Mouse (Mus musculus) midbrain, postnatal 0 days (tissue): ENCODE data around the gene Itpkb. TPM values are rescaled to one million over a fixed set of nuclear protein-coding genes. Genes with fewer than 3 reads are reported as not detected.

ENCODE experiments used
- ATAC-seq: fragments of 200-750 bp; cut with Nextera tagmentation; 2 replicates; pipeline ENCODE4 v1.8.0; 2017; ENCODE audit warnings: moderate number of reproducible peaks, mild to moderate bottlenecking, moderate TSS enrichment, moderate library complexity; ENCODE audit not compliant: low FRiP score
- DNase-seq: peaks from one replicate; pipeline ENCODE4 v3.0.0-alpha.2; 2015; ENCODE audit warnings: low spot score
- H3K27ac ChIP-seq: fragments of 300-500 bp; sonication (generic); 2 replicates; pipeline ENCODE4 v1.5.1; 2014; ENCODE audit warnings: low read depth, mild to moderate bottlenecking, low read length, mixed read lengths
- H3K27me3 ChIP-seq: fragments of 300-500 bp; sonication (generic); 2 replicates; pipeline ENCODE4 v1.6.1; 2014; ENCODE audit warnings: low read length, control low read depth, mixed read lengths; ENCODE audit not compliant: insufficient read depth
- H3K36me3 ChIP-seq: fragments of 300-500 bp; sonication (generic); 2 replicates; pipeline ENCODE4 v1.6.1; 2014; ENCODE audit warnings: low read length, control low read depth, mixed read lengths; ENCODE audit not compliant: insufficient read depth
- H3K4me1 ChIP-seq: fragments of 300-500 bp; sonication (generic); 2 replicates; pipeline ENCODE4 v1.6.1; 2014; ENCODE audit warnings: mild to moderate bottlenecking, control low read depth, antibody characterized with exemption, low read length, mixed read lengths; ENCODE audit not compliant: insufficient read depth
- H3K4me2 ChIP-seq: fragments of 300-500 bp; sonication (generic); 2 replicates; pipeline ENCODE4 v1.6.1; 2014; ENCODE audit warnings: low read depth, mild to moderate bottlenecking, low read length, mixed read lengths; ENCODE audit not compliant: poor library complexity, severe bottlenecking
- H3K4me3 ChIP-seq: fragments of 300-500 bp; sonication (generic); 2 replicates; pipeline ENCODE4 v1.5.1; 2014; ENCODE audit warnings: low read depth, mild to moderate bottlenecking, low read length, moderate library complexity
- H3K9ac ChIP-seq: fragments of 300-500 bp; sonication (generic); replicated peaks from 2 replicates; pipeline ENCODE4 v1.6.1; 2014; ENCODE audit warnings: mild to moderate bottlenecking, low read length, moderate library complexity, mixed read lengths; ENCODE audit not compliant: poor library complexity, severe bottlenecking
- H3K9me3 ChIP-seq: fragments of 300-500 bp; sonication (generic); 2 replicates; pipeline ENCODE4 v1.6.1; 2016; ENCODE audit warnings: low read length, control low read depth
- CTCF ChIP-seq: IDR thresholded peaks from 2 replicates; pipeline ENCODE4 v1.5.1; 2016; ENCODE audit warnings: antibody characterized with exemption, mild to moderate bottlenecking
- WGBS: fragments of 180-500 bp; shearing (Covaris S2); extraction: QIAGEN DNeasy Blood & Tissue Kit; methylation state at CpG from one replicate; pipeline ENCODE4 v1.1.7; 2014; 5-methylcytosine and 5-hydroxymethylcytosine counted together
- polyA plus RNA-seq: library from polyadenylated mRNA; unstranded; fragments of >200 nt; fragmentation: Nextera tagmentation; extraction: Ambion mirVana; gene quantifications from 2 replicates; pipeline ENCODE4 v1.2.1, GENCODE M21; 2015
- total RNA-seq: library from RNA; depleted of rRNA; stranded (reverse); fragments of >200 nt; gene quantifications from 2 replicates; pipeline ENCODE4 v1.2.3, GENCODE M21; 2014

The Itpkb gene
- total and polyA plus RNA-seq, 2 experiments from 2014 or later: 2.2 to 13.9 TPM

DNA sequence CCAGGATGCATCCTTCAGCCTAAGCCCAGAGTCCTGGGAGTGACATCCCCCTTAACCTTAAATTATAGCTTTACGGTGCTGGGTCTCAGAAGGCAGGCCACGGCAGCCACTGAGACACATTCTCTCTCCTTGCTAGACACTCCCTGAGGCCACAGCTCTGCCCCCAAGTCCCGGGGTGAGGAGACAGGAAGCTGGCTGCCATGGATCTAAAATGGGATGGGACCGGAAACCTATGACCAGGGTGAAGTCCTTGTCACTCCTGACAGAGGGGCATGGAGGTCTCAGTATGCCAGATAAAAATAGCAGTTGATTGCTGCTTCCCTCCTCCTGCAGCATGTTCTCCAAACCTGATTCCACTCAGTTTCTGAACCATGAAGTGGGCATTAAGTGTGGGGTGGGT is 23.8 kb downstream of the Itpkb start:
- H3K27me3 ChIP-seq: no peaks in the 10 kb centered on the region
- ATAC-seq: no peak
- no peaks in the 10 kb centered on the region for H3K9me3 ChIP-seq
- no peak overlapping the region for H3K4me2 ChIP-seq
- H3K4me3 ChIP-seq: no peak overlapping the region
- no peaks in the 10 kb centered on the region for H3K36me3 ChIP-seq
- TF ChIP-seq CTCF: no peak
- H3K4me1 ChIP-seq: no peaks in the 10 kb centered on the region
- H3K9ac ChIP-seq: no peak overlapping the region
- no peak for DNase-seq
- H3K27ac ChIP-seq: no peak overlapping the region
- 77% methylated on average over 4 of the region's 4 CpGs for WGBS

GRCm38 (mm10) chr1:180354976-180355730 is 24.9 kb downstream of the Itpkb start:
- Histone ChIP-seq H3K4me3 (no peak overlapping the region), H3K27ac (no peak overlapping the region), H3K4me1 (no peaks in the 10 kb centered on the region), H3K9me3 (no peaks in the 10 kb centered on the region), H3K27me3 (no peaks in the 10 kb centered on the region), H3K36me3 (no peaks in the 10 kb centered on the region), H3K9ac (no peak overlapping the region), H3K4me2 (no peak overlapping the region)
- no peak for ATAC-seq
- 95% methylated on average over 13 of the region's 13 CpGs for WGBS
- TF ChIP-seq CTCF: no peak
- no peak for DNase-seq

- TF ChIP-seq CTCF: no peak
- Histone ChIP-seq H3K27me3 (no peaks in the 10 kb centered on the region), H3K4me2 (no peak overlapping the region), H3K27ac (no peak overlapping the region), H3K4me3 (no peak overlapping the region), H3K9me3 (no peaks in the 10 kb centered on the region), H3K9ac (no peak overlapping the region), H3K36me3 (no peaks in the 10 kb centered on the region), H3K4me1 (no peaks in the 10 kb centered on the region)
- DNase-seq (no peak), ATAC-seq (no peak)
- WGBS: 89% methylated on average over 4 of the region's 4 CpGs
These were observed 25.9 kb downstream of the Itpkb start for GRCm38 (mm10) chr1:180356176-180356575.

DNA sequence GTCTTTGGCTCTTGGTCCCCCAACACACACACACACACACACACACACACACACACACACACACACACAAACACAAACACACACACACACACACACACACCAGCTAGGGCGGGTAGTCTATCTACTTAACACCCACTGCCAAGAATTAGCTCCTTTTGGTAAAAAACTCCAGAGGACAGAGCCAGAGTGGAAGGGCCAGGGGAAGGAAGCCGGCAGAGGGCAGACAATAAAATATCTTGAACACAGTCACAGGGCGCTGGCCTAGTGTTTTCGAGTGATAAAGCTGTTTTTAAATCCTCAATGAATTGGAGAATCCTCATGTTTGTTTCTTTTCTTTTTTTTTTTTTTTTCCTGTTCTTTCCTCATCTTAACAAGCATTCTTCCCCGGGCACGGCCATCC is 26.6 kb downstream of the Itpkb start:
- Histone ChIP-seq H3K9ac (no peak overlapping the region), H3K27me3 (no peaks in the 10 kb centered on the region), H3K4me1 (no peaks in the 10 kb centered on the region), H3K9me3 (no peaks in the 10 kb centered on the region), H3K36me3 (no peaks in the 10 kb centered on the region), H3K4me2 (no peak overlapping the region), H3K27ac (no peak overlapping the region), H3K4me3 (no peak overlapping the region)
- no peak for TF ChIP-seq CTCF
- no peak for ATAC-seq
- no peak for DNase-seq
- 77% methylated on average over 6 of the region's 6 CpGs for WGBS

GRCm38 (mm10) chr1:180357893-180358331 is 27.6 kb downstream of the Itpkb start:
- Histone ChIP-seq H3K27ac (no peak overlapping the region; the same call in 1 of the 2 replicates), H3K4me1 (no peaks in the 10 kb centered on the region), H3K9ac (no peak overlapping the region), H3K4me2 (no peak overlapping the region), H3K27me3 (no peaks in the 10 kb centered on the region), H3K36me3 (no peaks in the 10 kb centered on the region), H3K4me3 (no peak overlapping the region), H3K9me3 (no peaks in the 10 kb centered on the region)
- ATAC-seq (no peak), DNase-seq (peak; percentile 35)
- 79% methylated on average over 7 of the region's 7 CpGs for WGBS
- no peak for TF ChIP-seq CTCF

GRCm38 (mm10) chr1:180358466-180358865 is 28.2 kb downstream of the Itpkb start:
- Histone ChIP-seq H3K4me3 (no peak overlapping the region), H3K4me1 (no peaks in the 10 kb centered on the region), H3K36me3 (no peaks in the 10 kb centered on the region), H3K27ac (no peak overlapping the region), H3K4me2 (no peak overlapping the region), H3K9ac (no peak overlapping the region), H3K9me3 (no peaks in the 10 kb centered on the region), H3K27me3 (no peaks in the 10 kb centered on the region)
- no peak for TF ChIP-seq CTCF
- ATAC-seq: no peak
- 88% methylated on average over 9 of the region's 9 CpGs for WGBS
- DNase-seq: no peak
